Mouse (Mus musculus) neural tube, embryonic 15.5 days (tissue): Measurements from ENCODE around the gene Prkacb. TPM values are rescaled to one million over a fixed set of nuclear protein-coding genes. Genes with fewer than 3 reads are reported as not detected.
"Not testable (repeated sequence)": the region's sequence is repeated elsewhere in the genome, so short reads cannot be mapped to it uniquely, and the experiment has no call there.

Experiments
- ATAC-seq: fragments of 200-750 bp; cut with Nextera tagmentation; 2 replicates; pipeline ENCODE4 v1.8.0; 2017; ENCODE audit warnings: mild to moderate bottlenecking, moderate TSS enrichment, moderate library complexity; ENCODE audit not compliant: low FRiP score
- H3K27ac ChIP-seq: fragments of 300-500 bp; sonication (generic); replicated peaks from 2 replicates; pipeline ENCODE4 v1.5.1; 2015; ENCODE audit warnings: mild to moderate bottlenecking, inconsistent platforms
- H3K27me3 ChIP-seq: fragments of 300-500 bp; sonication (generic); replicated peaks from 2 replicates; pipeline ENCODE4 v1.6.1; 2015; ENCODE audit warnings: inconsistent platforms
- H3K36me3 ChIP-seq: fragments of 300-500 bp; sonication (generic); 2 replicates; pipeline ENCODE4 v1.6.1; 2015; ENCODE audit warnings: inconsistent platforms
- H3K4me1 ChIP-seq: fragments of 300-500 bp; sonication (generic); 2 replicates; pipeline ENCODE4 v1.6.1; 2015; ENCODE audit warnings: inconsistent platforms
- H3K4me2 ChIP-seq: fragments of 300-500 bp; sonication (generic); 2 replicates; pipeline ENCODE4 v1.6.1; 2015; ENCODE audit warnings: inconsistent platforms, mild to moderate bottlenecking, moderate library complexity
- H3K4me3 ChIP-seq: fragments of 300-500 bp; sonication (generic); replicated peaks from 2 replicates; pipeline ENCODE4 v1.5.1; 2015; ENCODE audit warnings: mild to moderate bottlenecking, inconsistent platforms
- H3K9ac ChIP-seq: fragments of 300-500 bp; sonication (generic); replicated peaks from 2 replicates; pipeline ENCODE4 v1.6.1; 2015; ENCODE audit warnings: mild to moderate bottlenecking, inconsistent platforms
- H3K9me3 ChIP-seq: fragments of 300-500 bp; sonication (generic); replicated peaks from 2 replicates; pipeline ENCODE4 v1.6.1; 2016; ENCODE audit warnings: inconsistent platforms
- WGBS: fragments of 180-500 bp; shearing (Covaris S2); methylation state at CpG from one replicate; pipeline ENCODE4 v1.1.7; 2015; ENCODE audit warnings: mixed read lengths; 5-methylcytosine and 5-hydroxymethylcytosine counted together
- polyA plus RNA-seq: library from polyadenylated mRNA; unstranded; fragments of >200 nt; fragmentation: Nextera tagmentation; extraction: Ambion mirVana; gene quantifications from 2 replicates; pipeline ENCODE4 v1.2.1, GENCODE M21; 2015

Gene Prkacb
- polyA plus RNA-seq, 1 experiment from 2014 or later = 193 TPM

GRCm38 (mm10) chr3:146757970-146758960 lies 54.5 kb downstream of the Prkacb start:
- Histone ChIP-seq H3K9me3 (no peaks in the 10 kb centered on the region), H3K4me3 (no peak overlapping the region), H3K4me1 (0 out of 2 replicates have a peak, but pooled peaks cover 2% of the 10 kb centered on the region), H3K27me3 (no peaks in the 10 kb centered on the region), H3K36me3 (peaks cover 15% of the 10 kb centered on the region), H3K27ac (no peak overlapping the region), H3K9ac (no peak overlapping the region), H3K4me2 (no peak overlapping the region)
- 77% methylated on average over 6 of the region's 6 CpGs for WGBS
- ATAC-seq = no peak

DNA sequence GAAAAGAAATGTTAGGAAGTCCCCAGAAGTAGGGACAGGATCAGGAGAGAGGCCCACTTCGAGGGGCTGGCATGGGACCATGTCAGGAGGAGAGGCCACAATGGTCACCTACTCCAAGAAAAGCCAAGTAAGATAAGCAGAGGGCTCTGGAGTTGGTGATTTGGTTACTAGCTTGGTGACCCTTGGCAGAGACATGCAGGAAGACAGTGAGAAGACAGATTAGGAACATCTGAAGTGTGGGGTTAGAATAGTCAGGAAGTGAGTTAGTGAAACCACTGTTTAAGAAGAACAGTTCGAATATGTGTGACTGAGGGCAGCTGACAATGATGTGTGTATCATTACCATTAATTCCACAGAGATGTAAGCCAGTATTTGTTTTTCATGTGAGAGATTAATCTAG lies 58.5 kb downstream of the Prkacb start:
- no peak for ATAC-seq
- no peaks in the 10 kb centered on the region for H3K9me3 ChIP-seq
- H3K4me3 ChIP-seq = no peak overlapping the region
- no peak overlapping the region for H3K27ac ChIP-seq
- peaks cover 44% of the 10 kb centered on the region for H3K36me3 ChIP-seq
- 85% methylated on average over 2 of the region's 2 CpGs for WGBS
- H3K9ac ChIP-seq = no peak overlapping the region
- 0 out of 2 replicates have a peak, but pooled peaks cover 2% of the 10 kb centered on the region for H3K4me1 ChIP-seq
- no peaks in the 10 kb centered on the region for H3K27me3 ChIP-seq
- H3K4me2 ChIP-seq = no peak overlapping the region

DNA sequence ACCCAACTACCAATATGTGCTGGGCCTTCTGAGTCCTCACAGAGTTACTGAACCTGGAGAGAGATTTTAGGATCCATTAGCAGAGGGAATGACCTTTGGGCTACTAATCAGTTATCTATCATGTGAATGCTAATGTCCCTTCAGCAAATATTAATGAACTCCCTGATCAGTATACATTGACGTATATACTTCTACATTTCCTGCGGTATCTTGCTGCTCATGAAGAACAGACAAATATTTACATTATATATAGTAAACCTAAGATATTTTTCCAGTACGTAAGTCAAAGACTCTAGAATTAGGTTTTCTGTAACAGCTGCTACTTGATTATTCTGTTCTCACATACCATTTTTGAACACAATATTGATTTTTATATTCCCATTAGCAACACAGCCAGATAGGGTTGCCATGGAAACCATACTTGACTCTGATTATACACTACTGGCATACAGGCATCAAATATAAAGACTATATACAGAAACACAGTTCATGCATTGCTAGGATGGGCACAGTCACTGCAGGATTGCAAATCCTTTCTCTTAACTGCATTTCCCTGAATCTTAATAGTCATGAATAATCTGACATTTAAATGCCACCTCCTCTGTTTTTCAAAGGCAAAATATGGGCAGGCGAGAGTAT lies 71.1 kb downstream of the Prkacb start:
- Histone ChIP-seq H3K4me1 (no peaks in the 10 kb centered on the region), H3K4me2 (no peak overlapping the region), H3K36me3 (peaks cover 60% of the 10 kb centered on the region), H3K27me3 (no peaks in the 10 kb centered on the region), H3K9me3 (no peaks in the 10 kb centered on the region), H3K27ac (no peak overlapping the region), H3K4me3 (no peak overlapping the region), H3K9ac (no peak overlapping the region)
- peak; percentile 70; the same call in 1 of the 2 replicates for ATAC-seq
- 82% methylated on average over 4 of the region's 4 CpGs for WGBS

DNA sequence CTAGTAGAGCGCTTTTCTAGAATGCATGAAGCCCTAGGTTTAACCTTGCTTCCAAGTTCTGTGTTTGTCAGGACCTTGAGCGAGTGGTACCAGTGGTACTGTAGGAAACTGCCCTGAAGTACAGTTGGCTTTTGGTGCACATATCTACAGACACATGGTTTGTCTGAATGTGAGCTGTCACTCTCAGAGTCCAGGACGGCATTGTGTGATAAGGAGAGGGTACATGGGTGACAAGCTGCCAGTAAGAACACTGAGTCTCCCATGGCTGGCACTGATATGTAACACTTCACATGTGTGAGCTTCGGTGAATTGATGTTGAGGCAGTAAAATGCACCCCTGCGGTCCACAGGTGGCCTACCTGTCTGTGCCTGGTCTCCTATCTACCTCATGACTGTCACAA lies 71.6 kb downstream of the Prkacb start:
- no peaks in the 10 kb centered on the region for H3K27me3 ChIP-seq
- no peak for ATAC-seq
- peaks cover 58% of the 10 kb centered on the region for H3K36me3 ChIP-seq
- no peak overlapping the region for H3K4me2 ChIP-seq
- no peaks in the 10 kb centered on the region for H3K4me1 ChIP-seq
- no peak overlapping the region for H3K9ac ChIP-seq
- no peak overlapping the region for H3K4me3 ChIP-seq
- no peak overlapping the region for H3K27ac ChIP-seq
- 91% methylated on average over 5 of the region's 5 CpGs for WGBS
- H3K9me3 ChIP-seq = no peaks in the 10 kb centered on the region

DNA sequence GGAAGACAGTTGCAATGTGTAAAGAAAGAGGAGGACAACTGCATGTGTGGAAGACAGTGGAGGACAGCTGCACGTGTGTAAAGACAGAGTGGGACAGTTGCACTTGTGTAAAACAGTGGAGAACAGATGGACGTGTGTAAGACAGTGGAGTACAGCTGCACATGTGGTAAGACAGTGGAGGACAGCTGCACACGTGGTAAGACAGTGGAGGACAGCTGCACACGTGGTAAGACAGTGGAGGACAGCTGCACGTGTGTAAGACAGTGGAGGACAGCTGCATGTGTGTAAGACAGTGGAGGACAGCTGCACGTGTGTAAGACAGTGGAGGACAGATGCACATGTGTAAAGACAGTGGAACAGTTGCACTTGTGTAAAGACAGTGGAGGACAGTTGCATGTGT lies 76.6 kb downstream of the Prkacb start:
- not testable (repeated sequence) for H3K9ac ChIP-seq, H3K4me1 ChIP-seq, ATAC-seq, H3K27me3 ChIP-seq, H3K9me3 ChIP-seq, H3K4me3 ChIP-seq, H3K4me2 ChIP-seq, H3K27ac ChIP-seq
- peaks cover 73% of the 10 kb centered on the region for H3K36me3 ChIP-seq
- 93% methylated on average over 6 of the region's 6 CpGs for WGBS

- H3K4me1 ChIP-seq = no peaks in the 10 kb centered on the region
- no peak for ATAC-seq
- H3K36me3 ChIP-seq = peaks cover 70% of the 10 kb centered on the region
- H3K27ac ChIP-seq = no peak overlapping the region
- 79% methylated on average over 3 of the region's 3 CpGs for WGBS
- H3K9me3 ChIP-seq = no peaks in the 10 kb centered on the region
- no peak overlapping the region for H3K4me2 ChIP-seq
- no peaks in the 10 kb centered on the region for H3K27me3 ChIP-seq
- no peak overlapping the region for H3K4me3 ChIP-seq
- no peak overlapping the region for H3K9ac ChIP-seq
Measured at GRCm38 (mm10) chr3:146735657-146736056, 77.1 kb downstream of the Prkacb start.

- no peaks in the 10 kb centered on the region for H3K27me3 ChIP-seq
- H3K4me2 ChIP-seq = no peak overlapping the region
- H3K9me3 ChIP-seq = no peaks in the 10 kb centered on the region
- H3K36me3 ChIP-seq = peaks cover 69% of the 10 kb centered on the region
- 85% methylated on average over 9 of the region's 9 CpGs for WGBS
- H3K4me1 ChIP-seq = no peaks in the 10 kb centered on the region
- ATAC-seq = no peak
- no peak overlapping the region for H3K27ac ChIP-seq
- no peak overlapping the region for H3K4me3 ChIP-seq
- no peak overlapping the region for H3K9ac ChIP-seq
Measured at GRCm38 (mm10) chr3:146734907-146735629, 77.7 kb downstream of the Prkacb start.

DNA sequence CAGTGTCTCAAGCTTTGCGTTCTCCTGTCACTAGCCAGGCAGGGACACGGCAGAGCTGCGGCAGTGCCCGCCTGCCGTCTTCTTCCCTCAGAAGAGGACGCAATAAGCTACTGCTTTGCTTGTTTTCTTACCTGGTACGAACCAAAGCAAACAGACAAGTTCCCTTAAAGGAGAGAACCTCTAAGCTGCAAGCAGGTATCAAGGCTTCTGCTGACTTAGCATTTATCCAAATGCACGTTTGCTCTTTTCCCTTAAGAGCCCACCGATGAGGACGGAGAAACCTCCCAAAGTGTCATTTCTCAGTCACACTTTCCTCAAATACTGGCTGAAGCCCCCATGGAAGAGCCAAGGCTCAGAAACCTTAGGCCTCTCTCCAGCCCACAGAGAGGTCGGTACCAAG lies 81.3 kb downstream of the Prkacb start:
- ATAC-seq = no peak
- Histone ChIP-seq H3K4me3 (no peak overlapping the region), H3K27ac (no peak overlapping the region), H3K36me3 (peaks cover 67% of the 10 kb centered on the region), H3K27me3 (no peaks in the 10 kb centered on the region), H3K4me2 (no peak overlapping the region), H3K9me3 (no peaks in the 10 kb centered on the region), H3K9ac (no peak overlapping the region), H3K4me1 (no peaks in the 10 kb centered on the region)
- 97% methylated on average over 11 of the region's 11 CpGs for WGBS

DNA sequence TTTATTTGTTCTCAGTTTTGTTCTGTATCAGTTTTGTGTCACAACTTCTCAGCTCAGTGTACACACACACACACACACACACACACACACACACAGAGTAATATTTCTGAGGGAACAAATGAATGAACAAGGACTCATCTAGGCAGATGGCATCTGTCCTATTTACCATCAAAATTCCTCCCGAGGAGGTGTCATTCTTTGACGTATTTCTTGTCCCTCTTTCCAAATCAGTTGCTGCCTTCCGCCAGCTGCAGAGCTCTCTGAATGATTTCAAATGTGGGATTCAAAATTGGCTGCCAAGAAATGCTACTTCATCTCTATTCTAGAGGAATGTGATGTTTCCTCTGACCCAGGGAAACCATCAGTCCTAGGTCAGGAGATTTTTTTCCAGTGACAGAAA lies 89.8 kb downstream of the Prkacb start:
- peaks cover 20% of the 10 kb centered on the region for H3K36me3 ChIP-seq
- 60% methylated on average over 3 of the region's 3 CpGs for WGBS
- no peak overlapping the region for H3K4me2 ChIP-seq
- no peak overlapping the region for H3K27ac ChIP-seq
- no peak overlapping the region for H3K9ac ChIP-seq
- no peaks in the 10 kb centered on the region for H3K4me1 ChIP-seq
- H3K27me3 ChIP-seq = no peaks in the 10 kb centered on the region
- H3K4me3 ChIP-seq = no peak overlapping the region
- peaks cover 4% of the 10 kb centered on the region; the same call in 1 of the 2 replicates for H3K9me3 ChIP-seq
- ATAC-seq = no peak

DNA sequence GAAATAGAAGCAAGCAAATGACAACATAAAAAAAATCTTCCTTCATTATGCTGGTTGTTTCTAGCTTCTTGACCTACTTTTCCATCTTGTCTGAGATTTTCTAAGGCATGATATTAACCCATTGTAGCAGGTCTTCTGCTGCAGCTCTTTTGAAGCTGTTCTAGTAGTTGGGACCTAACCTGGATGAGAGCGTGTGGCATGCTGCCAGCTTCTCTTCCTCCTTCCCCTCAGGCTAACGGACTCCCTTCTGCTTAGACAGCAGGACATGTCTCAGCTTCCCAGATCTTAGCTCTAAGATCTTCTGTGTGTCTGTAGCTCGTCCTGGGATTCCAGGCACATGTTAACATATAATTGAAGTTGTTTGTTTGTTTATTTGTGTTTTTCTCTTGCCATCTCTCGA lies 93.1 kb downstream of the Prkacb start:
- 81% methylated on average over 4 of the region's 4 CpGs for WGBS
- ATAC-seq = no peak
- Histone ChIP-seq H3K4me3 (no peak overlapping the region), H3K9ac (no peak overlapping the region), H3K27me3 (no peaks in the 10 kb centered on the region), H3K4me2 (no peak overlapping the region), H3K36me3 (no peaks in the 10 kb centered on the region), H3K9me3 (no peaks in the 10 kb centered on the region), H3K4me1 (no peaks in the 10 kb centered on the region), H3K27ac (no peak overlapping the region)

- ATAC-seq = no peak
- no peak overlapping the region for H3K4me2 ChIP-seq
- H3K4me1 ChIP-seq = no peaks in the 10 kb centered on the region
- H3K27ac ChIP-seq = no peak overlapping the region
- no peak overlapping the region for H3K4me3 ChIP-seq
- H3K27me3 ChIP-seq = no peaks in the 10 kb centered on the region
- H3K36me3 ChIP-seq = no peaks in the 10 kb centered on the region
- WGBS = 71% methylated on average over 5 of the region's 5 CpGs
- H3K9ac ChIP-seq = no peak overlapping the region
- H3K9me3 ChIP-seq = no peaks in the 10 kb centered on the region
Measured at GRCm38 (mm10) chr3:146718251-146718650, 94.5 kb downstream of the Prkacb start.
